Mouse (Mus musculus): ENCODE measurements around the gene Ncoa3.

The Ncoa3 gene

GRCm38 (mm10) chr2:166071889-166072288 lies 79.5 kb downstream of the Ncoa3 start:
- DNase-seq (ENCODE audit: low read depth, low spot score): no peak

GRCm38 (mm10) chr2:166073082-166073481 lies 80.6 kb downstream of the Ncoa3 start:
- DNase-seq (ENCODE audit: low read depth, low spot score): no peak

GRCm38 (mm10) chr2:166074322-166074721 lies 81.9 kb downstream of the Ncoa3 start:
- DNase-seq (ENCODE audit: low read depth, low spot score): no peak

GRCm38 (mm10) chr2:166077371-166077770 lies 84.9 kb downstream of the Ncoa3 start:
- no peak for DNase-seq (ENCODE audit: low read depth, low spot score)

- DNase-seq (ENCODE audit: low read depth, low spot score): no peak
Measured at GRCm38 (mm10) chr2:166079231-166079630, 86.8 kb downstream of the Ncoa3 start.

GRCm38 (mm10) chr2:166079961-166080885 lies 87.8 kb downstream of the Ncoa3 start:
- no peak for DNase-seq (ENCODE audit: low read depth, low spot score)

GRCm38 (mm10) chr2:166080967-166081750 lies 88.7 kb downstream of the Ncoa3 start:
- no peak for DNase-seq (ENCODE audit: low read depth, low spot score)

GRCm38 (mm10) chr2:166082193-166082592 lies 89.8 kb downstream of the Ncoa3 start:
- peak; percentile 71 for DNase-seq (ENCODE audit: low read depth, low spot score)

- DNase-seq (ENCODE audit: low read depth, low spot score): no peak
Measured at GRCm38 (mm10) chr2:166082661-166083060, 90.2 kb downstream of the Ncoa3 start.

GRCm38 (mm10) chr2:166083542-166084031 lies 91.2 kb downstream of the Ncoa3 start:
- DNase-seq (ENCODE audit: low read depth, low spot score): no peak

- DNase-seq (ENCODE audit: low read depth, low spot score): no peak
Measured at GRCm38 (mm10) chr2:166084111-166084510, 91.7 kb downstream of the Ncoa3 start.

- peak; percentile 31 for DNase-seq (ENCODE audit: low read depth, low spot score)
Measured at GRCm38 (mm10) chr2:166084964-166085363, 92.5 kb downstream of the Ncoa3 start.

GRCm38 (mm10) chr2:166085780-166086179 lies 93.3 kb downstream of the Ncoa3 start:
- no peak for DNase-seq (ENCODE audit: low read depth, low spot score)

GRCm38 (mm10) chr2:166086457-166087233 lies 94.2 kb downstream of the Ncoa3 start:
- no peak for DNase-seq (ENCODE audit: low read depth, low spot score)

- DNase-seq (ENCODE audit: low read depth, low spot score): no peak
Measured at GRCm38 (mm10) chr2:166088991-166089390, 96.6 kb downstream of the Ncoa3 start.

GRCm38 (mm10) chr2:166090131-166090581 lies 97.7 kb downstream of the Ncoa3 start:
- DNase-seq (ENCODE audit: low read depth, low spot score): no peak

- no peak for DNase-seq (ENCODE audit: low read depth, low spot score)
Measured at GRCm38 (mm10) chr2:166091599-166091998, 99.2 kb downstream of the Ncoa3 start.

- DNase-seq (ENCODE audit: low read depth, low spot score): no peak
Measured at GRCm38 (mm10) chr2:166092412-166092811, 100.0 kb downstream of the Ncoa3 start.

GRCm38 (mm10) chr2:166096300-166096699 lies 103.9 kb downstream of the Ncoa3 start:
- no peak for DNase-seq (ENCODE audit: low read depth, low spot score)

GRCm38 (mm10) chr2:166096834-166097233 lies 104.4 kb downstream of the Ncoa3 start:
- DNase-seq (ENCODE audit: low read depth, low spot score): no peak
